Mouse (Mus musculus): ENCODE data around the gene Gm44502.
A peak's percentile ranks its signal among the peaks of the same experiment; 100 is the strongest.

Gene Gm44502

DNA sequence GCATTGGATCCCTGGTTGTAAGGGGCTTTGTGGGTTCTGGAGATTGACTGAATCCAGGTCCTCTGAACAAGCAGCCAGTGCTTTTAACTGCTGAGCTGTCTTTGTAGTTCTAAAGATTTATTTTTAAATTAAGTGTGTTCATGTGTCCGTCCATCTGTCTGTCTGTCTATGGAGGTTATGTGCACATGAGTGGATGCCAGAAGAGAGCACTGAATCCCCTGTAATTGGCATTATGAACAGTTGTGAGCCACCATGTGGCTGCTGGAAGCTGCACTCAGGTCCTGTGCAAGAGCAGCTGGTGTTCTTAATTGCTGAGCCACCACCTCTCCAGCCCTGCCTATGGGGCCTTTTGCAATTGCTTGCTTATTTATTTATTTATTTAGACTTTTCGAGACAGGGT lies 31.4 kb downstream of the Gm44502 start:
- no peak for DNase-seq

DNA sequence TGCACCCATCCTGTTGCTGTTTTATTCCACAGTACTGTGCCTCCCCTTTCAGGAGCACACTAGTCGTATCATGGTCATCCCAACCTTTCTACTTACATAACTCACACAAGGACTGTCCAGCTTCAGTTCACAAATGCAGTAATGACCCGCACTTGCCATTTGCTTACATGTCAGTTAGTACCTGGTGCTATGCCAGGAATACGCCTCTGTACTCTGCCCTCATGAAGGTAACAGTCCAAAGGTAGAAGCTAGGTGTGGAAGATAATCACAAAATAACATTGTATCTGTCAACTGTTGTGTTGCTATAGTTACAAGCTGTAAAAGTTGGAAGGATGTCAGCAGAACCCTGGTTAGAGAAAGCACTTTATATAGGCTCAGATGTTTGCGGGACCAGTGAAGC lies 32.6 kb downstream of the Gm44502 start:
- DNase-seq, result no peak

DNA sequence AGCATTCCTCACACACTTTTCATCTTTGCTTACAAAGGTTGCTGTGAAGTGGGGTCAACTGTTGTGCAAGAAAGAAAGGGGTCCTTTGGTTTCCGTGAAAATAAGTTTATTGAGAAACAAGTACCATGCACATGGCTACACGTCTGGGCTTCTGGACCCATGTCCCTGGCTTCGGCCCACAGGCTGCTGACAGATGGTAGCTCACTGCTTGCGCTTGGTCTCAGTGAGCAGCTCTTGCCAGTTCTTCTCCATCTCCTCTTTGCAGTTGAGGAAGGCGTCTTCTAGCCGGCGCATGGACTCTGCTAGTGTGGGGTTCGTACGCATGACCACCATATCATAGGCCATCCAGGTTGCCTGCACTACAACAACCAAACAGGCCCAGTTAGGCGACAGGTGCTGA lies 39.4 kb downstream of the Gm44502 start:
- no peak for DNase-seq

DNA sequence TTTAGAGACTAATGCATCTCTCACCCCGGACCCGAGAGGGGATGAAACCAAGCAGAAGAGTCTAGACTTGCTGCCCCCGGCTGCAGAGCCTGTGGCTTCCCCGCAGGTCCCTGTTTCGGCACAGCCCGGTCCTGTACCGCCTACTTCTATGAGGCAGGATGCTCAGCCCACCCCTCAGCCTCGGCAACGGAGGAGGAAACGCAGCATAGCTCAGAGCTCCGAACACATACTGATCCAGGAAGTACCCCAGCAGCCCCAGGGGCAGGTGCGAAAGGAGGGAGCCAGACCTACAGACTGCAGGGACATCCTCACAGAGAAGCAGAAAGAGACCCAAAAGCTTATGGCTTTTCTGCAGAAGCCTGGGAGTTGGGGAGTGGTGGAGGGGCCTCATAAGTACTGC lies 42.4 kb downstream of the Gm44502 start:
- peak; percentile 57 to 72 for DNase-seq

DNA sequence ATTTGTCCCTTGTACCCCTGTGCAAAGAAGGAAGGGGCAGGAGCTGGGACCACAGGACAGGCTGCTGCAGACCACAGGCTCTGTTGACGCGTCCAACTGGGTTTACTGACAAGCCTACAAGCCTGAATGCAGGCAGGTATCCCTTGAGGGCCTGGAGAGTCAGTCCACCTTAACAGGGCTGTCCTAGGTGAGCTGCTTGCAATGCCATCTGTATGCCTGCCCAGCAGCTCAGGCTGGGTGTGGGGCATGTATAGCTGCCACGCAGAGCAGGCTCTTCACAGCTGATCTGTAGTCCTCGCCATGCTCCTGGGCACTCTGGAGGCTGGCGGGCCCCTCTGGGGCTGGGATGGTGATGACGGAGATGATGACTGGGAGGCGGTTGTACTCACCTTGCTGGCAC lies 44.9 kb downstream of the Gm44502 start, which contains the start of gene Klhdc7b:
Klhdc7b (plus strand) TSS at position 301 of the 400 bp plus-strand sequence.
- no peak for DNase-seq

DNA sequence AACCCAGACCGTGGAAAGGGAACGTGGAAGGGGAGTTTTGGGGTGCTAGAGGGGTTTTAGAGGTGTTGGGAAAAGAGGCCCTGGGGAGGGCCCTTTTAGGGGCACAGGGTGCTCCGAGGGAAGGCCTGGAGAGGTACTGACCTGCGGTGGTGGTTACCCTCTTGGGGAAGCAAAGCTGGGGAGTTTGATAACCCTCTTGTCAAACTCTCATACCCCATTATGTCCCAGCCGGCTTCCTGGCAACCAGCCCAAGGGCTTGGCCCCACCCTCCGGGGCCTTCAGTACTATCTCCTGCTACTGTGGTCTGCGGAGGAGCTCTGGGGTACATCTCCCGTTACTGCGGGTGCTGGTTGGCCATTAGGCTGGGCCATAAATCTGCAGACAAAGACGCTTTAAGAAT lies 50.1 kb downstream of the Gm44502 start:
- DNase-seq, result peak; percentile 49 to 58

DNA sequence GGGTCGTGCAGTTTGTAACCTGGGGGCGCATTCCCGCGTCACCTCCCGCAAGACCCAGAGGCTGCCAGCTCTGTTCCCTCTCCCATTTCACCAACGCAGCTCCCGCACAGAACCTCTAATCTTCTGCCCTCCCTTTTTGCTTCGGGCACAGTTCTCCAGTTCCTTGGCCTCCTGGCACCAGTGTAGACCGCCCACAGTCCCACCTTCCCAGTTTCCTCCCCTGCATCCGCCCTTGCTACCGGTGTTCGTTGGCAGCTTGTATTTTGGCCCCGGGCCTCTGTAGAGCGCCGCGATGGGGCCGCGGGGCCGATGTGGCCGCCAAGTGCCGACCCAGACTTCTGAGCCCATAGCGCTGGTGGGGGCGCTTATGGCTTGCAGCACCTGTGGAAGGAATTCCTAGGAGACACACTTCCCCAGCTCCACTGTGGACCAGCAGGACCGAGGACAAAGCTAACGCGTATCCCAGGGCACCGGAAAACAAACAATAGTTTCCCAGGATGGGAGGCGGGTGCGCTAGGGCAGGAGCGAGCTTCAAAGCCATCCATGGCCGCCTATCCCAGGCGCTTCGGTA lies 50.6 kb downstream of the Gm44502 start, which contains the start of gene Odf3b:
Odf3b (minus strand) TSS at position 452 of the 571 bp plus-strand sequence.
- DNase-seq, result peak; percentile 55 to 62

DNA sequence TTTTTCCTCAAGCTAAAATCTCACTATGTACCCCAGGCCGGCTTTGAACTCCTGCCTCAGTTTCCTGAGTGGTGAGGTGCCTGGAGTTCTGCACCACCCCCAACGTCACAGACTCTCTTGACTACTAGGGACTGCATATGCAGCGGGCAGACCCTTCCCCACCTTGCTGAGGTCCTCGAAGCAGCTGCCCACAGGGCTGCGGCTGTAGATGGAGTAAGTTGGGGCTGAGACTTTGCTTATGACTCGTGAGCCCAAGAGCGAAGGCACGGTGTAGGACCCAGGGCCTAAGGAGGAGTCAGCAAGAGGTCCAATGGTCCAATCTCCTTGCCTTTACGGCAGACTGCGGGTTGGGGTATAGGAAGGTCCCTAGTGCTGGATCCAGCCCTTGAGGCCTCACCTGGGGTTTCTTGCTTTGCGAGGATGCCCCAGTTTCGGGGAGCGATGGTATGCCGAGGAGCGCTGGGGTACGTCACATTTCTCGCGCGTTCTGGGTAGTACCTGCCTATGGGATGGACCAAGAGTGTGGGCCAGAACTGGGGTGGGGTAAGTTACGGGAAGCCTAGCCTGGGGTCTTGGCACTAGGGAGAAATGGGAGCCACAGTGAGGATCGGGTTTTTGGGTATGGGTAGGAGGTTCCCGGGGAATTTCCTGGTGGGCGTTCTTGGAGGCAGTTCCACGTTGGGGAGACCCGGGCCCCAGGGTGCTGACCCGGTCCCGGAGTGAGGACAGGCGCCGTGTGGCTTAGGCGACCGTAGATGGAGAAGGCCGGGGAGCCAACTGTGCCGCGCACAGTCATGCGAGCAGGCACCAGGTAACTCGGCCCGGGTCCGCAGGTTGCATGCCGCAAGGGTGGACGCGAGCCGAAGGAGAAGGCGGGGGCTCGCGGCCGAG lies 51.3 kb downstream of the Gm44502 start:
- DNase-seq, result no peak

DNA sequence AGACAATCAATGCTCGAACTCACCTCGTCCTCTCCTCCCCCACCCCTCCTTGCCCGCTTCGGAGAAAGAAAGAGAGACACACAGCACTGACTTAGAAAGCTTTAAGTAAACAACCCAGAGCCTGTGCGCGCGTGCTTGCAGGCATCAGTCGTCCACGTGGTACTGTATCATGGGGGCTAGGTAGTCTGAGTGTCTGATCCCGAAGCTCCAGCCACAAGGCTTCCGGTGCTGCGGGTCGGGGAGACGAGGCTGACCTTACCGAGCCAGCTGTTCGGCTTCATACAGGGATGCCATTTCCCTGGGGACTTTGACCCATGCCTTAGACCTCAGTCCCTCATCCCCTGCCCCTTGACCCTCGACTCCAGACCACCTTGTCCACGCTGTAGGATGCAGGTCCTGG lies 52.1 kb downstream of the Gm44502 start:
- peak in 1 of 2 experiments; percentile 12 for DNase-seq

DNA sequence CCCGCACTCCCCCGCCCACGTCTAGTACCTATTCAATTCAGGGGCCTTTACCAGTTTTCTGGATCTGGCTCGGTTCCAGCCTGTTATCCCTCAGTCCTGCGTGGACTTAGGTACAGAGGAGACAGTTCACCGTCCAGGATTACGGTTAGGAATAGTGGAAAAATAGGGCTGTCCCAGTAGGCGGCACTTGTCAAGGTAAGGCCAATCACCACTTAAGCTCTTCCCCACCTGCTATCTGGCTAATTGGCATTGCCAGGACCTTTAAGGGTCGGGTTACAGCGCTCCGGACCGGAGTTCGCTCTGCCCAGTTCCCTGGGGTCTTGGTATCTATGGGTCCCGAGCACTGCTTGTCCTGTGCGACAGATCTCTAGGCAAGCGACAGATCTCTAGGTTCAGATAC lies 52.5 kb downstream of the Gm44502 start, which contains the start of gene Tymp:
Tymp (minus strand) TSS at position 83 of the 400 bp plus-strand sequence.
- no peak for DNase-seq

DNA sequence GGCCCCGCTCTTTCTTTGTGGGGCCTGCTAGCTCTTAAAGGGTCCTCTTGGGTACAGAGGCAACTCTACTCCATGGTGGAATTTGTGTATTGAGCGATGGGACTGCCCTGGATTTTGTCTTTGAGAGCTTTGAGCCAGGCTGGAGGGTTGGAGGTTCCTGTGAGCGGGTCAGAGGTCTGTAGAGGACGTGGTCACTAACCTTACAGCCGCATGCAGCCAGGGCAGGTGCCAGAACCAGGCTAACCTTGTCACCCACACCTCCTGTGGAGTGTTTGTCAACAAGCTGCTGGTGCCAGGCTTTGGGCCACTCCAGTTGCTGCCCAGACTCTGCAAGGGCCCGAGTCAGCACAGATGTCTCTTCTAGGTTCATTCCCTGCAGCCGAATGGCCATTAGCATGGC lies 53.5 kb downstream of the Gm44502 start:
- no peak for DNase-seq

DNA sequence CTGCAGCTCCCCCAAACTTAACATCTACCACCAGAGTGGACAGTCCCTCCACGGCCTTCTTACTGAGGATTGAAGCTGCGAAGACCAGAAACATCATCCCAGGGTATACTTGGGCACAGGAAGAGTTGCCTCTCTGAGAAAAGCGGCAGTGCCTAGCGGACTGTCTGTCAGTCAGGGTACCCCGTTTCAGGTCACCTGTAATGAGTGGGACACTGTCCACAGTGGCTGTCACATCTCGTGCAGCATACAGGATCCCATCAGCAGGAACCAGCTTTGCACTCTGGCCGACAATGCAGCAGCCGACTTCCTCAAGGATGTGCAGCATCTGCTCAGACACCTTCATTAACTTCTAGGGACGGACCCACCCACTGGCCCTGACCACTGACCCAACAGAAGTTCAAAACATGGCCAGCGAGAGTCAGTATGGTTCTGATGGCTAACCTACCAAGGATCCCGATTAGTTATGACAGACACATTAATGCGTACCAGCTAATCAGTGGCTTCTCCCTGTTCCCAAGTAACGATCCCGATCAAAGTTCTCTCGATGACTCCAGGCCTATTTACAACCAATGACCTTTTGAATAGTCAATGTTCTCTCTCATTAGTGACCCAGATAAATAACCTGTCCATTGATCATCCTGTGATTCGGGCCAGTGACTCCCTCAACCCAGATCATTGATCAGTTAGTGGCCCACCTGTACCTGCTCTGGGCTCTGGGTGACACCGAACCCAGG lies 54.5 kb downstream of the Gm44502 start:
- DNase-seq, result no peak

DNA sequence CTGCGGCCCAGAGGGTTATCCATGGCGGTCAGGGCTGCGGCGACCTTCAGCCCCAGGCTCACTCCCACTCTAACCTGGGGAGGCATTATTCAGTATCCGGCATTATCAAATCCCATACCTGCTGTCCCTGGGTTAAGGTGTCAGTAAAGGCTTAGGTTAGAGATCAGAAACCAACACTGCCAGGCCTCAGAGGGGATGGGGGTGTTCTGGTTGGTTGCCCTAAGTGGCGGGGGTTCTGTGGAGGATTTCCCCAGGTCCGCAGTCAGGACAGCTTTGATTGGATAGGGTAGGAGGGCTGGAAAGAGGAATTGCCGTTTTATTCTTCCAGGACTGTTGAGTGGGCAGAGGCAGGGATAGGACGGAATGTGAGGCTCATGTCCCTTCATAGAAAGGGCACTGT lies 55.2 kb downstream of the Gm44502 start:
- DNase-seq, result no peak

DNA sequence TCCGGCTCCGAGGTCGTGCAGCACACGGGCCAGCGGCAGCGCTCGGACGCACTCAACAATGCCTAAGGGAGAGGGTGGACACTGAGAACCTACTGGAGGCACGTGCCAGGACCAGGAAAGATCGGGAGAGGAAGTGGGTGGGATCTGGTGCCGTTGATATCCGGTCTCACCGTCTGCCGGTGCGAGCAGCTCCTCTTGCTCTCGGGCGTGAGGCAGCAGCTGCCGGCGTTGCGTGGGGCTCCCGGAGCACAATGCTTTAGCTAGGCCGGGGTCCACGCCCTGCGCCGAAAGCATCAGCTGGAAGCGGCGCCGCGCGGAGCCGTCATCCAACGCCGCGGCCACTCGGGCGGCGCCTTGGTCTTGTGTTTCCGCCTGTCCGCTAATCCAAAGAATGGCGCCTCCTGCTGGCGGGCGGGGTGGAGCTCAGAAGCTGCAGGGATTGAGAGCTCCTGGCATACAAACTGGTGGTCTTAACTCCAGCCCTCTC lies 55.7 kb downstream of the Gm44502 start, which contains the start of gene Sco2:
Sco2 (minus strand) TSS at position 85 of the 487 bp plus-strand sequence.
- peak; percentile 87 to 94 for DNase-seq

DNA sequence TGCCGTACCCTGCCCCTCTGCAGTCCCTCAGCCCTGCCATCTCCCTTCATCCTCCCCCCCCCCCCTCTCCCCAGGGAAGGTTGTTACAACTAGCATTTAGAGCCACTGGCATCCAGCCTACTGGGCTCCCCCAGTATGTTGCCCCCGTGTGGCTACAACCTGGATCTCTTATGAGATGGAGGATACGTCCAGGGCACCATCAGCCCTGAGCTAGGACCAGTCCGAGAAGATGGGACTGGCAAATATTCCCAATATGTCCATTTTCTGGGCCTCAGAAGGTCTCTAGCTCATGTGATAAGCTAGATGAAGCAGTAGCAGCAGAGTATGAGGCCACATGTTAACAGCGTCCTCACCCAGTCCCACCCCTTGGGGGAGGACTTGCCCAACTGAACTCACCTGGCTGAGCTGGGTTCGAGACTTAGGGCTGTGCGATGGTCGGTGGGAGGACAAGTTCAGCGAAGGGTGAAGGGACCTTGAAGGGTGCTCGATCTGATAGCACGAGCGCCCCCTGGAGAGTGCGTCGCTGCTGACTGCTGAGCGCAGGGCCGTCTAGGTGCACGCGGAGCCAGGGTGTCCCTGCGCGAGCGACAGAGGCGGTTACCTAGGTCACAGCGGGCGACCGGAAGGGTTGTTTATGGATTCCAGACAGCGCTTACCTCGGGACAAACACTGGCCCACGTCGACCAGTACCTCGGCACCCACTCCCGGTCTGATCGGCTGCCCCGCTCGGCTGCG lies 56.3 kb downstream of the Gm44502 start:
- peak; percentile 87 to 88 for DNase-seq

DNA sequence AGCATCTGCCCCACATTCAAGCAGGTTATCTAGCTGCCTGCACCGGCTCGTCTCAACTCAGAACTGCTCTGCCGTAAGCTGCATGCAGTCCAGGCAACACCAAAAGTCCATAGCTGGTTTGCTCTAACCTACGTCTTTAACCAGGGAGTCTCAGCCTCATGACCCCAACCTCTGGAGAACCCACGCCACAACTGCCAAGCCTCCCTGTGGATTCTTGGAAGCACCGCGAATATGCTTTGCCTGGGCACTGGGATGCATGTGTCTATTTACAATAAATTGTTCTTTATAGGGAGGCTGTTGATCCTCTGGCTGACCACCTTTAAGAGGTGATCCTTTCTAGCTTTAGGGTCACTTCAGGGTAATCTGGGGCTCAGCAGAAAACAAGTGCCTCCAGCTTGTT lies 57.0 kb downstream of the Gm44502 start:
- DNase-seq, result peak in 1 of 2 experiments; percentile 8

DNA sequence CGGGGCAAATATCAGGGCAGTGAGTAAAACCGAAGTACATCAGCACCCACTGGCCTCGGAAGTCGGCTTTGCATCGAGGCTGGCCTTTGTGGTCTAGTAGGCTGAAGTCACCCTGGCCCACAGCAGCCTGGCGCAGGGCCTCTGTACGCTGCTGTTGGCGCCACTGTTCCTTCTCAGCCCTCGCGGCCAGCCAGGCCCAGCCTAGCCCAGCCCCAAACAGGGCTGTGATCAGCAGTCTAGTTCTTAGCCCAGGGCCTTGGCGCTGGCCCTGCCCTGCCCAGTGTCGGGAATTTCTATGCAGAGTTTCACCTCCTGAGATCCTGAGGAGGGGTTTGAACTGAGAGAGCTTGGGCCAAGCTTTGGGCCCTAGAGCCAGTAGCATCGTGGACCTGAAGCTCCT lies 57.4 kb downstream of the Gm44502 start:
- DNase-seq, result peak in 1 of 2 experiments; percentile 18

Measured in thymus, postnatal 36 days (tissue).